Mouse (Mus musculus): ENCODE results near the gene Zfp791.
"Not testable (repeated sequence)": the region's sequence is repeated elsewhere in the genome, so short reads cannot be mapped to it uniquely, and the experiment has no call there.

Gene Zfp791

GRCm38 (mm10) chr8:85122995-85123394 is at the start of gene Zfp791:
TSS of gene Zfp791 (minus strand) at chr8:85123095.
- DNase-seq (ENCODE audit: low spot score in 2 of 2) = no peak

GRCm38 (mm10) chr8:85171291-85171690 is 48.4 kb upstream of the Zfp791 start:
- DNase-seq (ENCODE audit: low spot score in 2 of 2) = peak in 1 of 2 experiments; percentile 24

- DNase-seq (ENCODE audit: low spot score in 2 of 2) = no peak
These were observed 28.7 kb upstream of the Zfp791 start, which contains the start of gene Cks1brt for GRCm38 (mm10) chr8:85151624-85152023. TSS of gene Cks1brt (plus strand) at chr8:85151924.

- no peak for DNase-seq (ENCODE audit: low spot score in 2 of 2)
These were observed 19.6 kb upstream of the Zfp791 start for GRCm38 (mm10) chr8:85142516-85142915.

- not testable (repeated sequence) for DNase-seq (ENCODE audit: low spot score in 2 of 2)
These were observed 12.8 kb upstream of the Zfp791 start for GRCm38 (mm10) chr8:85135690-85136089.

- DNase-seq (ENCODE audit: low spot score in 2 of 2) = no peak
These were observed 9.4 kb upstream of the Zfp791 start for GRCm38 (mm10) chr8:85132335-85132734.

GRCm38 (mm10) chr8:85123691-85124090 is 796 bp upstream of the Zfp791 start:
- DNase-seq (ENCODE audit: low spot score in 2 of 2) = no peak

GRCm38 (mm10) chr8:85120251-85120650 is 2.6 kb downstream of the Zfp791 start:
- not testable (repeated sequence) for DNase-seq (ENCODE audit: low spot score in 2 of 2)

GRCm38 (mm10) chr8:85119052-85119981 is 3.6 kb downstream of the Zfp791 start:
- DNase-seq (ENCODE audit: low spot score in 2 of 2) = peak in 1 of 2 experiments; percentile 33

GRCm38 (mm10) chr8:85116984-85117383 is 5.9 kb downstream of the Zfp791 start:
- DNase-seq (ENCODE audit: low spot score in 2 of 2) = no peak

- DNase-seq (ENCODE audit: low spot score in 2 of 2) = no peak
These were observed 7.4 kb downstream of the Zfp791 start for GRCm38 (mm10) chr8:85115501-85115900.

GRCm38 (mm10) chr8:85113241-85113640 is 9.7 kb downstream of the Zfp791 start:
- no peak for DNase-seq (ENCODE audit: low spot score in 2 of 2)

- no peak for DNase-seq (ENCODE audit: low spot score in 2 of 2)
These were observed 22.7 kb downstream of the Zfp791 start for GRCm38 (mm10) chr8:85100076-85100665.

- DNase-seq (ENCODE audit: low spot score in 2 of 2) = peak in 1 of 2 experiments; percentile 50
These were observed 26.0 kb downstream of the Zfp791 start for GRCm38 (mm10) chr8:85096850-85097249.

- DNase-seq (ENCODE audit: low spot score in 2 of 2) = no peak
These were observed 26.7 kb downstream of the Zfp791 start for GRCm38 (mm10) chr8:85096196-85096595.

GRCm38 (mm10) chr8:85095566-85095965 is 27.3 kb downstream of the Zfp791 start:
- no peak for DNase-seq (ENCODE audit: low spot score in 2 of 2)

GRCm38 (mm10) chr8:85095051-85095450 is 27.8 kb downstream of the Zfp791 start:
- DNase-seq (ENCODE audit: low spot score in 2 of 2) = peak in 1 of 2 experiments; percentile 51

- DNase-seq (ENCODE audit: low spot score in 2 of 2) = peak in 1 of 2 experiments; percentile 59
These were observed 31.3 kb downstream of the Zfp791 start for GRCm38 (mm10) chr8:85091526-85092090.

- DNase-seq (ENCODE audit: low spot score in 2 of 2) = peak in 1 of 2 experiments; percentile 55
These were observed 32.0 kb downstream of the Zfp791 start for GRCm38 (mm10) chr8:85090856-85091255.

GRCm38 (mm10) chr8:85088771-85089170 is 34.1 kb downstream of the Zfp791 start:
- no peak for DNase-seq (ENCODE audit: low spot score in 2 of 2)

- DNase-seq (ENCODE audit: low spot score in 2 of 2) = no peak
These were observed 36.7 kb downstream of the Zfp791 start for GRCm38 (mm10) chr8:85086238-85086637.

- DNase-seq (ENCODE audit: low spot score in 2 of 2) = no peak
These were observed 38.3 kb downstream of the Zfp791 start for GRCm38 (mm10) chr8:85084633-85085032.
